Mouse (Mus musculus) C2C12 (cell line): Measurements from ENCODE around the gene Fam171a2. TPM values are rescaled to one million over a fixed set of nuclear protein-coding genes. Genes with fewer than 3 reads are reported as not detected.

ENCODE experiments used
- H3K27me3 ChIP-seq: one replicate; pipeline ENCODE4 v1.6.1; 2011; ENCODE audit not compliant: control insufficient read depth, insufficient read depth, insufficient read length
- H3K36me3 ChIP-seq: one replicate; pipeline ENCODE4 v1.6.1; 2011; ENCODE audit not compliant: control insufficient read depth, insufficient read depth
- H3K4me3 ChIP-seq: one replicate; pipeline ENCODE4 v1.5.1; 2011; ENCODE audit warnings: mild to moderate bottlenecking, control low read depth; ENCODE audit not compliant: poor library complexity, insufficient read depth, severe bottlenecking
- H3K79me2 ChIP-seq: one replicate; pipeline ENCODE4 v1.6.1; 2011; ENCODE audit not compliant: control insufficient read depth, insufficient read depth
- H3K79me3 ChIP-seq: one replicate; pipeline ENCODE4 v1.6.1; 2011; ENCODE audit warnings: low read depth, control low read depth
- H3ac ChIP-seq: one replicate; pipeline ENCODE3; 2011; ENCODE audit warnings: low read depth; ENCODE audit not compliant: control insufficient read depth, insufficient read length
- CEBPB ChIP-seq: IDR thresholded peaks from one replicate; pipeline ENCODE4 v1.6.1; 2011; ENCODE audit warnings: low read depth, mild to moderate bottlenecking, control low read depth, moderate library complexity
- CTCF ChIP-seq: IDR thresholded peaks from one replicate; pipeline ENCODE4 v1.5.1; 2011; ENCODE audit not compliant: control insufficient read depth, insufficient read depth, insufficient read length
- FOSL1 ChIP-seq: IDR thresholded peaks from one replicate; pipeline ENCODE4 v1.8.0; 2011; ENCODE audit warnings: mild to moderate bottlenecking, low read length; ENCODE audit not compliant: poor library complexity, insufficient read depth, severe bottlenecking
- MAX ChIP-seq: IDR thresholded peaks from one replicate; pipeline ENCODE4 v1.6.1; 2011; ENCODE audit warnings: mild to moderate bottlenecking, control low read depth
- MYOD1 ChIP-seq: IDR thresholded peaks from one replicate; pipeline ENCODE4 v1.6.1; 2011; ENCODE audit warnings: low read depth; ENCODE audit not compliant: control insufficient read depth, insufficient read length
- MYOG ChIP-seq: IDR thresholded peaks from one replicate; pipeline ENCODE4 v1.6.1; 2011; ENCODE audit not compliant: control insufficient read depth, insufficient read length; ENCODE audit errors: extremely low read depth
- USF1 ChIP-seq: IDR thresholded peaks from one replicate; pipeline ENCODE4 v1.6.1; 2011; ENCODE audit warnings: low read depth, mild to moderate bottlenecking, control low read depth, moderate library complexity
- polyA plus RNA-seq: library from polyadenylated mRNA; unstranded; fragments of >200 nt; fragmentation: generic; extraction: Trizol; gene quantifications from one replicate; pipeline ENCODE4 v1.2.1, GENCODE M21; 2012; ENCODE audit warnings: missing spikeins

The Fam171a2 gene
- polyA plus RNA-seq, 1 experiment = 6.3 TPM

- H3K79me3 ChIP-seq = no peaks in the 10 kb centered on the region
- no peaks in the 10 kb centered on the region for H3K79me2 ChIP-seq
- H3K4me3 ChIP-seq = no peak overlapping the region
- peaks cover 69% of the 10 kb centered on the region for H3K36me3 ChIP-seq
- H3K27me3 ChIP-seq = no peaks in the 10 kb centered on the region
- no peak overlapping the region for H3ac ChIP-seq
- TF ChIP-seq MYOG (no peak), FOSL1 (no peak), USF1 (no peak), MYOD1 (no peak), CEBPB (no peak), CTCF (no peak), MAX (no peak)
These were observed 32.1 kb upstream of the Fam171a2 start for GRCm38 (mm10) chr11:102479581-102479980.

- Histone ChIP-seq H3K79me3 (no peaks in the 10 kb centered on the region), H3K27me3 (no peaks in the 10 kb centered on the region), H3K79me2 (no peaks in the 10 kb centered on the region), H3ac (no peak overlapping the region), H3K4me3 (no peak overlapping the region), H3K36me3 (peaks cover 61% of the 10 kb centered on the region)
- TF ChIP-seq FOSL1 (no peak), USF1 (no peak), CTCF (no peak), MYOG (no peak), MAX (no peak), CEBPB (no peak), MYOD1 (no peak)
These were observed 31.2 kb upstream of the Fam171a2 start for GRCm38 (mm10) chr11:102478671-102479070.

DNA sequence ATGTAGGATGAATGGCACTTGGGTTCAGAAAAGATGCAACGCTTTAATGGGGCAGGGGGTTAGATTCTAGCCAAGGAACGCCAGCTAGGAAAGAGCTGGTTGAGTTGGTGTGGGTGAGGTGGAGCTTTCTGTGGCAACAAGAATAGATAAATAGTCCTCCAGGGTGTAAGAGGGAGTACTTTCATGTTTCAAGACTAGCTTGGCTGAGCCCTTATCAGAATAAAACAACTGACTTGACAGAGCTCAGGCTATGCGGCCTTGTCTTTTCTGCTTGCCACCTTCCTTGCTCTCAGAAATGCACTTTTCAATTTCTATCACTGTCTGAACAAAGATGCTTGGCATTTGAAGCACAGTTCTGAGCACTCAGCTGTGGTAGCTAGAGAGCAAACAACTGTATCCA lies 27.5 kb upstream of the Fam171a2 start:
- Histone ChIP-seq H3ac (no peak overlapping the region), H3K79me3 (no peaks in the 10 kb centered on the region), H3K27me3 (no peaks in the 10 kb centered on the region), H3K4me3 (no peak overlapping the region), H3K79me2 (no peaks in the 10 kb centered on the region), H3K36me3 (peaks cover 30% of the 10 kb centered on the region)
- TF ChIP-seq USF1 (no peak), CEBPB (no peak), CTCF (no peak)

DNA sequence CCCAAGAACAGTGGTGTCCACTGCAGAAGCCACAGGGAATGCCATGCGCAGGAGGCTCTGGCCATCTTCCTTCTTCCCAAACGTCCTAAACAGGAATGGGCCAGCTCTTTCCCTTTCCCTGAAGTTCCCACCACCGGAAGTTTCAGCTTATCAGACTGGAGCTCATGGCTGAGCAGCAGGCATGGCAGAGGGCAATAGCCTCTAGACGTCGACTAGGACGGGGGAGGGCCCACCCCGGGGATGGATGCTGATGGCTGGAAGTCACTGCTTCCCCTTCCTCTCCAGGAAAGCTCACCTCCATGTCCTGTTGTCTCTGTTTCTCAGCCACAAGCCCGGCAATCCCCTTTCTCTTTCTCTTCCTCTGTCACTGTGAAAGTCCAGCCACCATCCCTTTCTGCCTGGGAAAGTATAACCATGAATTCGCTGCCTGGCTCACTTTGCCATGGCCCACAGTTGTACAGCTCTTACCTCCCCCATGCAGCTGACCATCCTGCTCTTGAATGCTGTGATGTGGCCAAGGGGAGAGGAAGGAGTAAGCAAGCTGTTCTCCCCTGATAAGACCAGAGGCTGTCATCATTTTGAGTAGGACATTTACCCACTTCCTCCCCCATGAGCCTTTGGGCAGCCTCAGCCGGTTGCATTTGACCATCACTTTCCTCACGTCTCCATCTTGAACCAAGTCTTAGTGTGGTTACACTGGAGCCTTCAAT lies 22.3 kb upstream of the Fam171a2 start, which contains the start of gene Itga2b:
Gene Itga2b (minus strand): TSS at position 475 of the 710 bp plus-strand sequence.
- H3K27me3 ChIP-seq = no peaks in the 10 kb centered on the region
- no peaks in the 10 kb centered on the region for H3K79me2 ChIP-seq
- H3K4me3 ChIP-seq = no peak within 1 kb of the TSS
- H3ac ChIP-seq = no peak within 1 kb of the TSS
- H3K79me3 ChIP-seq = no peaks in the 10 kb centered on the region
- no peaks in the 10 kb centered on the region for H3K36me3 ChIP-seq
- TF ChIP-seq CTCF = no peak
- TF ChIP-seq FOSL1 = no peak
- no peak for TF ChIP-seq MYOD1
- TF ChIP-seq USF1 = no peak
- no peak for TF ChIP-seq CEBPB
- TF ChIP-seq MYOG = no peak
- TF ChIP-seq MAX = no peak

GRCm38 (mm10) chr11:102467041-102467631 lies 19.7 kb upstream of the Fam171a2 start:
- Histone ChIP-seq H3K4me3 (peak overlapping the region; percentile 18), H3K79me2 (no peaks in the 10 kb centered on the region), H3ac (peak overlapping the region; percentile 32), H3K27me3 (no peaks in the 10 kb centered on the region), H3K79me3 (no peaks in the 10 kb centered on the region), H3K36me3 (no peaks in the 10 kb centered on the region)
- no peak for TF ChIP-seq FOSL1
- TF ChIP-seq MYOD1 = no peak
- peak; percentile 14 for TF ChIP-seq MAX
